Mouse (Mus musculus): ENCODE data around the gene Rbfox2.

DNA sequence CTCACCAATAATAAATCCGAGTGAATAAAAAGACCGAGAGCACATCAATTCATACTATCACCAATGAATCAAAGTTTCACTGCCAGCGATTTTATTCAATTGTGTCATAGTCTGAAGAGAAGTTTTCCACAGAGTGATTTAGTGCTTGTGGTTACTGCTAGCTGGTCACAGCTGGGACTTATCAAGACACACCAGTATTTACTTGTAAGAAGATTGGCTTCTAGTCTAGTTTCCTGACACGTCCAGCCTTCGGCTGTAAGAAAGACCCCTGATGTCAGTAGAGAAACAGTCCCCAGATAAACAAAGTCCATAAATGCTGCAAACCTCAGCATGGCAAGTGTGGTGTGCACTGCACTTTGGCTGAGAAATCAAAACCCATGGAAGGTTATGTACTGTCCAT, 145.4 kb downstream of the Rbfox2 start:
- TF ChIP-seq CTCF (IDR thresholded peaks at IDR 0.05; ENCODE audit: low read depth) (no peak), EP300 (IDR thresholded peaks at IDR 0.05; ENCODE audit: low read depth) (no peak)

Measured in liver, embryonic 14.5 days (tissue).